ENCODE assay signal across 8 mouse cellular contexts in genomic region chr12:118300754-118301071, GRCm38 (mm10). TPM values are rescaled to one million over a fixed set of nuclear protein-coding genes. Genes with fewer than 3 reads are reported as not detected.
DNase-seq lines count a peak whose midpoint lies in the region; ATAC-seq and TF ChIP-seq lines count a peak whose summit lies in the region.

No protein-coding gene starts in this region.

- TF ChIP-seq CTCF in gastrocnemius, adult 2 months (IDR thresholded peaks at IDR 0.05) = no peak
- TF ChIP-seq CTCF in testis, adult 2 months (IDR thresholded peaks at IDR 0.05; ENCODE audit: control insufficient read depth, insufficient read depth, insufficient replicate concordance, low read depth, low read length) = no peak
- TF ChIP-seq CTCF in stomach, postnatal 0 days (IDR thresholded peaks at IDR 0.05; ENCODE audit: low read depth) = peak; percentile 44

- TF ChIP-seq EP300 in stomach, postnatal 0 days (optimal IDR thresholded peaks at IDR 0.05) = no peak

- TF ChIP-seq POLR2A in testis, adult 2 months (IDR thresholded peaks at IDR 0.05; ENCODE audit: control insufficient read depth, low read depth, low read length) = no peak

- WGBS in liver, embryonic 11.5 days = 0% methylated on average over 13 of the region's 13 CpGs
- 0% methylated on average over 11 of the region's 13 CpGs for WGBS in stomach, postnatal 0 days

- intact Hi-C loops in gastrocnemius, adult 2 months (cut with DNase I) = loop anchor here (5.0 to 10.0 kb wide), 2 partner anchors 103 to 306 kb away; partner anchors contain the start of gene Dnah11

- peak overlapping the region; percentile 86 for H3K4me3 ChIP-seq in gastrocnemius, adult 2 months
- H3K4me3 ChIP-seq in testis, adult 2 months (ENCODE audit: control insufficient read depth, low read depth, low read length) = peak overlapping the region; percentile 88
- peak overlapping the region; percentile 82 for H3K4me3 ChIP-seq in liver, embryonic 11.5 days (ENCODE audit: low read depth, low read length)
- H3K4me3 ChIP-seq in stomach, postnatal 0 days (ENCODE audit: low read depth, low read length) = peak overlapping the region; percentile 89

- H3K4me2 ChIP-seq in liver, embryonic 11.5 days = peak overlapping the region; percentile 73
- peak overlapping the region; percentile 65 for H3K4me2 ChIP-seq in stomach, postnatal 0 days (replicated peaks; ENCODE audit: low read depth)

- no peaks in the 10 kb centered on the region for H3K36me3 ChIP-seq in testis, adult 2 months (ENCODE audit: control insufficient read depth, insufficient read depth, low read length)
- no peaks in the 10 kb centered on the region for H3K36me3 ChIP-seq in liver, embryonic 11.5 days (ENCODE audit: control insufficient read depth, insufficient read depth, low read length)
- H3K36me3 ChIP-seq in stomach, postnatal 0 days (ENCODE audit: control insufficient read depth, insufficient read depth, low read length) = no peaks in the 10 kb centered on the region

- H3K9ac ChIP-seq in liver, embryonic 11.5 days (ENCODE audit: low read depth, low read length) = peak overlapping the region; percentile 75
- peak overlapping the region; percentile 61 for H3K9ac ChIP-seq in stomach, postnatal 0 days (ENCODE audit: low read length)

- no peak for DNase-seq in gastrocnemius, adult 2 months
- DNase-seq in gastrocnemius, postnatal 4 days (ENCODE audit: low spot score in 2 of 2) = no peak
- DNase-seq in testis, postnatal 14 days (ENCODE audit: low spot score) = no peak
- DNase-seq in liver, embryonic 11.5 days (ENCODE audit: low spot score) = no peak
- no peak for DNase-seq in stomach, postnatal 0 days (ENCODE audit: low spot score)
- DNase-seq in thymus, postnatal 36 days = no peak

- no peak for ATAC-seq in liver, embryonic 11.5 days (replicated peaks; ENCODE audit: low FRiP score)
- no peak for ATAC-seq in stomach, postnatal 0 days (ENCODE audit: low FRiP score, low TSS enrichment)
- no peak for ATAC-seq in frontal cortex, adult (ENCODE audit: low TSS enrichment)

- H3K4me1 ChIP-seq in testis, adult 2 months (ENCODE audit: control insufficient read depth, insufficient read depth, low read length) = no peaks in the 10 kb centered on the region; the same call in 1 of the 2 replicates
- peaks cover 42% of the 10 kb centered on the region for H3K4me1 ChIP-seq in liver, embryonic 11.5 days (replicated peaks; ENCODE audit: control insufficient read depth, insufficient read depth, low read length)
- no peaks in the 10 kb centered on the region for H3K4me1 ChIP-seq in stomach, postnatal 0 days (replicated peaks; ENCODE audit: control insufficient read depth, insufficient read depth)

- peak overlapping the region; percentile 98 for H3K27ac ChIP-seq in gastrocnemius, adult 2 months
- H3K27ac ChIP-seq in testis, adult 2 months (ENCODE audit: control insufficient read depth, insufficient read depth, low read depth, low read length) = peak overlapping the region; percentile 12; the same call in 1 of the 2 replicates
- peak overlapping the region; percentile 97 for H3K27ac ChIP-seq in liver, embryonic 11.5 days (ENCODE audit: low read depth, low read length)
- peak overlapping the region; percentile 97 for H3K27ac ChIP-seq in stomach, postnatal 0 days (replicated peaks)

- H3K27me3 ChIP-seq in testis, adult 2 months (ENCODE audit: control insufficient read depth, insufficient read depth, low read length) = no peaks in the 10 kb centered on the region
- H3K27me3 ChIP-seq in liver, embryonic 11.5 days (replicated peaks; ENCODE audit: control insufficient read depth, insufficient read depth, low read length) = no peaks in the 10 kb centered on the region
- H3K27me3 ChIP-seq in stomach, postnatal 0 days (ENCODE audit: control insufficient read depth, insufficient read depth, low read length) = no peaks in the 10 kb centered on the region

- H3K9me3 ChIP-seq in liver, embryonic 11.5 days (ENCODE audit: control insufficient read depth, low read length) = no peaks in the 10 kb centered on the region
- no peaks in the 10 kb centered on the region for H3K9me3 ChIP-seq in stomach, postnatal 0 days (ENCODE audit: control insufficient read depth, low read length)

RNA-seq across cellular contexts. Expression of gene Sp4, which starts 0.5 kb away (rescaled TPM):
- 10 to 100 TPM in 1 of 2 experiments, 1 to 10 TPM in 1; 9.6 to 10.6 TPM for total RNA-seq in gastrocnemius, adult 2 months (2021)
- total RNA-seq in gastrocnemius, postnatal 4 days (2021) = 10 to 100 TPM; 13.1 to 15.1 TPM
- polyA plus RNA-seq in testis, adult 2 months (2012; rRNA removed) = 2.0 and 2.3 TPM in 2 replicates
- polyA plus RNA-seq in liver, embryonic 11.5 days (2014; fragmentation: Nextera tagmentation; extraction: Ambion mirVana) = 9.8 and 10.5 TPM in 2 replicates
- 2.2 and 2.4 TPM in 2 replicates for polyA plus RNA-seq in stomach, postnatal 0 days (2015; fragmentation: Nextera tagmentation; extraction: Ambion mirVana)

Comparison
In these comparisons a context has a peak if more than half of its experiments do, and no peak if none do; other contexts are left out.
1. H3K27ac ChIP-seq: peak in every context shown above with its lines; median percentile 98 in gastrocnemius, adult 2 months; 97 in liver, embryonic 11.5 days; 97 in stomach, postnatal 0 days; 12 in testis, adult 2 months.